Mouse (Mus musculus): ENCODE data around the gene Thnsl1. TPM values are rescaled to one million over a fixed set of nuclear protein-coding genes. Genes with fewer than 3 reads are reported as not detected.

Thnsl1 gene
- polyA plus RNA-seq, 1 experiment from 2014 or later = 16.4 TPM

GRCm38 (mm10) chr2:21245477-21246102 lies 40.1 kb downstream of the Thnsl1 start:
- 85% methylated on average over 2 of the region's 2 CpGs for WGBS

GRCm38 (mm10) chr2:21253644-21254043 lies 48.1 kb downstream of the Thnsl1 start:
- H3K36me3 ChIP-seq (replicated peaks) = no peaks in the 10 kb centered on the region
- no peaks in the 10 kb centered on the region for H3K9me3 ChIP-seq
- no peak for DNase-seq (ENCODE audit: extremely low spot score, low spot score)
- no peak overlapping the region for H3K4me3 ChIP-seq
- WGBS = 81% methylated on average over 3 of the region's 3 CpGs
- no peaks in the 10 kb centered on the region for H3K4me1 ChIP-seq
- no peaks in the 10 kb centered on the region for H3K27me3 ChIP-seq (ENCODE audit: poor library complexity, severe bottlenecking)
- no peak overlapping the region for H3K27ac ChIP-seq

More at GRCm38 (mm10) chr2:21245477-21246102, 40.1 kb downstream of the Thnsl1 start:
- peaks cover 1% of the 10 kb centered on the region; the same call in 1 of the 2 replicates for H3K4me1 ChIP-seq
- H3K36me3 ChIP-seq (replicated peaks) = no peaks in the 10 kb centered on the region
- DNase-seq (ENCODE audit: extremely low spot score, low spot score) = no peak
- no peak overlapping the region for H3K27ac ChIP-seq
- no peaks in the 10 kb centered on the region for H3K9me3 ChIP-seq
- no peaks in the 10 kb centered on the region for H3K27me3 ChIP-seq (ENCODE audit: poor library complexity, severe bottlenecking)
- no peak overlapping the region for H3K4me3 ChIP-seq

GRCm38 (mm10) chr2:21254308-21254707 lies 48.8 kb downstream of the Thnsl1 start:
- no peak for DNase-seq (ENCODE audit: extremely low spot score, low spot score)
- no peak overlapping the region for H3K4me3 ChIP-seq
- H3K27me3 ChIP-seq (ENCODE audit: poor library complexity, severe bottlenecking) = no peaks in the 10 kb centered on the region
- no peaks in the 10 kb centered on the region for H3K36me3 ChIP-seq (replicated peaks)
- no peak overlapping the region for H3K27ac ChIP-seq
- H3K4me1 ChIP-seq = no peaks in the 10 kb centered on the region
- H3K9me3 ChIP-seq = no peaks in the 10 kb centered on the region

GRCm38 (mm10) chr2:21258281-21258680 lies 52.8 kb downstream of the Thnsl1 start:
- DNase-seq (ENCODE audit: extremely low spot score, low spot score) = no peak
- no peaks in the 10 kb centered on the region for H3K36me3 ChIP-seq (replicated peaks)
- 95% methylated on average over 4 of the region's 4 CpGs for WGBS
- H3K9me3 ChIP-seq = no peaks in the 10 kb centered on the region
- no peak overlapping the region for H3K4me3 ChIP-seq
- H3K27me3 ChIP-seq (ENCODE audit: poor library complexity, severe bottlenecking) = no peaks in the 10 kb centered on the region
- H3K27ac ChIP-seq = no peak overlapping the region
- peaks cover 10% of the 10 kb centered on the region for H3K4me1 ChIP-seq

GRCm38 (mm10) chr2:21259081-21259480 lies 53.6 kb downstream of the Thnsl1 start:
- no peaks in the 10 kb centered on the region for H3K36me3 ChIP-seq (replicated peaks)
- H3K4me1 ChIP-seq = peaks cover 13% of the 10 kb centered on the region
- 90% methylated on average over 5 of the region's 5 CpGs for WGBS
- H3K27me3 ChIP-seq (ENCODE audit: poor library complexity, severe bottlenecking) = no peaks in the 10 kb centered on the region
- DNase-seq (ENCODE audit: extremely low spot score, low spot score) = no peak
- H3K4me3 ChIP-seq = no peak overlapping the region
- no peak overlapping the region for H3K27ac ChIP-seq
- H3K9me3 ChIP-seq = no peaks in the 10 kb centered on the region

GRCm38 (mm10) chr2:21260060-21260459 lies 54.5 kb downstream of the Thnsl1 start:
- Histone ChIP-seq H3K4me1 (peaks cover 15% of the 10 kb centered on the region), H3K9me3 (no peaks in the 10 kb centered on the region), H3K27me3 (ENCODE audit: poor library complexity, severe bottlenecking) (no peaks in the 10 kb centered on the region), H3K27ac (no peak overlapping the region), H3K4me3 (no peak overlapping the region), H3K36me3 (replicated peaks) (no peaks in the 10 kb centered on the region)
- WGBS = 67% methylated on average over 4 of the region's 4 CpGs
- no peak for DNase-seq (ENCODE audit: extremely low spot score, low spot score)

GRCm38 (mm10) chr2:21261370-21262006 lies 56.0 kb downstream of the Thnsl1 start:
- no peak overlapping the region for H3K27ac ChIP-seq
- no peaks in the 10 kb centered on the region for H3K27me3 ChIP-seq (ENCODE audit: poor library complexity, severe bottlenecking)
- no peaks in the 10 kb centered on the region for H3K36me3 ChIP-seq (replicated peaks)
- 31% methylated on average over 4 of the region's 4 CpGs for WGBS
- H3K4me1 ChIP-seq = peaks cover 17% of the 10 kb centered on the region
- DNase-seq (ENCODE audit: extremely low spot score, low spot score) = peak; percentile 72
- no peak overlapping the region for H3K4me3 ChIP-seq
- no peaks in the 10 kb centered on the region for H3K9me3 ChIP-seq

- DNase-seq (ENCODE audit: extremely low spot score, low spot score) = no peak
- no peaks in the 10 kb centered on the region for H3K9me3 ChIP-seq
- peaks cover 42% of the 10 kb centered on the region for H3K4me1 ChIP-seq
- H3K27me3 ChIP-seq (ENCODE audit: poor library complexity, severe bottlenecking) = no peaks in the 10 kb centered on the region
- no peaks in the 10 kb centered on the region for H3K36me3 ChIP-seq (replicated peaks)
- H3K27ac ChIP-seq = peak overlapping the region; percentile 52
- WGBS = 78% methylated on average over 4 of the region's 4 CpGs
- no peak overlapping the region for H3K4me3 ChIP-seq
These were observed 58.5 kb downstream of the Thnsl1 start for GRCm38 (mm10) chr2:21264031-21264430.

Other genes with a start within 250 kb of the Thnsl1 start
- gene Arhgap21, start 236.8 kb upstream of the Thnsl1 start, polyA plus RNA-seq (2016; fragmentation: Nextera tagmentation; extraction: Ambion mirVana) = 24.3 and 27.9 TPM in 2 replicates
- 0.27 and 0.72 TPM in 2 replicates for gene Enkur, start 359 bp upstream of the Thnsl1 start, polyA plus RNA-seq (2016; fragmentation: Nextera tagmentation; extraction: Ambion mirVana)
- 0.05 and 0.06 TPM in 2 replicates for gene Gpr158, start 161.8 kb downstream of the Thnsl1 start, polyA plus RNA-seq (2016; fragmentation: Nextera tagmentation; extraction: Ambion mirVana)

All from forebrain, embryonic 10.5 days (tissue).